Mouse (Mus musculus) kidney, embryonic 14.5 days (tissue): ENCODE measurements at regions not wholly inside any gene's neighbourhood (a gene's known extent, or its start where the extent isn't known, plus 50 kb on each side); places are given as distances from the start of the nearest gene placed in this dataset.
"Not testable (repeated sequence)": the region's sequence is repeated elsewhere in the genome, so short reads cannot be mapped to it uniquely, and the experiment has no call there.

ENCODE experiments used
- ATAC-seq: fragments of 200-750 bp; cut with Nextera tagmentation; 2 replicates; pipeline ENCODE4 v1.8.0; 2017; ENCODE audit warnings: moderate number of reproducible peaks, mild to moderate bottlenecking, moderate TSS enrichment, moderate library complexity; ENCODE audit not compliant: low FRiP score, low TSS enrichment
- H3K27ac ChIP-seq: fragments of 300-500 bp; sonication (generic); 2 replicates; pipeline ENCODE4 v1.5.1; 2014; ENCODE audit warnings: low read depth, mild to moderate bottlenecking, low read length, moderate library complexity, mixed read lengths
- H3K27me3 ChIP-seq: fragments of 300-500 bp; sonication (generic); 2 replicates; pipeline ENCODE4 v1.6.1; 2014; ENCODE audit warnings: mild to moderate bottlenecking, low read length; ENCODE audit not compliant: control insufficient read depth, insufficient read depth
- H3K36me3 ChIP-seq: fragments of 300-500 bp; sonication (generic); 2 replicates; pipeline ENCODE4 v1.6.1; 2014; ENCODE audit warnings: low read length, mixed read lengths; ENCODE audit not compliant: control insufficient read depth, insufficient read depth
- H3K4me1 ChIP-seq: fragments of 300-500 bp; sonication (generic); 2 replicates; pipeline ENCODE4 v1.6.1; 2014; ENCODE audit warnings: low read length, mixed read lengths; ENCODE audit not compliant: control insufficient read depth, insufficient read depth
- H3K4me2 ChIP-seq: fragments of 300-500 bp; sonication (generic); replicated peaks from 2 replicates; pipeline ENCODE4 v1.6.1; 2014; ENCODE audit warnings: low read depth, mild to moderate bottlenecking, low read length
- H3K4me3 ChIP-seq: fragments of 300-500 bp; sonication (generic); 2 replicates; pipeline ENCODE4 v1.5.1; 2014; ENCODE audit warnings: mild to moderate bottlenecking, low read length
- H3K9ac ChIP-seq: fragments of 300-500 bp; sonication (generic); 2 replicates; pipeline ENCODE4 v1.6.1; 2014; ENCODE audit warnings: low read depth, mild to moderate bottlenecking, low read length, moderate library complexity
- H3K9me3 ChIP-seq: fragments of 300-500 bp; sonication (generic); 2 replicates; pipeline ENCODE4 v1.6.1; 2016; ENCODE audit warnings: low read length; ENCODE audit not compliant: control insufficient read depth
- WGBS: fragments of 180-500 bp; shearing (Covaris S2); extraction: QIAGEN DNeasy Blood & Tissue Kit; methylation state at CpG from one replicate; pipeline ENCODE4 v1.1.7; 2014; 5-methylcytosine and 5-hydroxymethylcytosine counted together

GRCm38 (mm10) chr13:70096430-70097301, 294.5 kb downstream of the Med10 start:
- WGBS: 63% methylated on average over 7 of the region's 7 CpGs
- no peak for ATAC-seq
- no peaks in the 10 kb centered on the region for H3K9me3 ChIP-seq
- H3K9ac ChIP-seq: no peak overlapping the region
- no peaks in the 10 kb centered on the region for H3K27me3 ChIP-seq
- no peaks in the 10 kb centered on the region for H3K4me1 ChIP-seq
- H3K27ac ChIP-seq: no peak overlapping the region
- no peaks in the 10 kb centered on the region for H3K36me3 ChIP-seq
- H3K4me3 ChIP-seq: no peak overlapping the region
- no peak overlapping the region for H3K4me2 ChIP-seq

- H3K36me3 ChIP-seq, H3K27ac ChIP-seq, H3K4me2 ChIP-seq, ATAC-seq, H3K9me3 ChIP-seq, H3K4me3 ChIP-seq, H3K9ac ChIP-seq, H3K4me1 ChIP-seq, H3K27me3 ChIP-seq: not testable (repeated sequence)
- 93% methylated on average over 1 of the region's 1 CpGs for WGBS
These were observed 297.9 kb downstream of the Med10 start for GRCm38 (mm10) chr13:70100091-70100490.

- WGBS: 81% methylated on average over 7 of the region's 7 CpGs
- no peak overlapping the region for H3K27ac ChIP-seq
- H3K4me3 ChIP-seq: no peak overlapping the region
- ATAC-seq: no peak
- H3K4me1 ChIP-seq: no peaks in the 10 kb centered on the region
- no peak overlapping the region for H3K4me2 ChIP-seq
- no peaks in the 10 kb centered on the region for H3K36me3 ChIP-seq
- H3K9ac ChIP-seq: no peak overlapping the region
- H3K27me3 ChIP-seq: no peaks in the 10 kb centered on the region
- H3K9me3 ChIP-seq: no peaks in the 10 kb centered on the region
These were observed 300.8 kb downstream of the Med10 start for GRCm38 (mm10) chr13:70103021-70103420.

- not testable (repeated sequence) for H3K4me2 ChIP-seq, ATAC-seq, H3K27me3 ChIP-seq, H3K9ac ChIP-seq, H3K27ac ChIP-seq, H3K36me3 ChIP-seq, H3K4me3 ChIP-seq, H3K4me1 ChIP-seq, H3K9me3 ChIP-seq
- WGBS: 91% methylated on average over 10 of the region's 10 CpGs
These were observed 301.3 kb downstream of the Med10 start for GRCm38 (mm10) chr13:70103491-70103890.

GRCm38 (mm10) chr13:70103903-70104302, 301.7 kb downstream of the Med10 start:
- 94% methylated on average over 4 of the region's 4 CpGs for WGBS
- no peak for ATAC-seq

GRCm38 (mm10) chr13:70115576-70115975, 313.4 kb downstream of the Med10 start:
- ATAC-seq: no peak
- no peaks in the 10 kb centered on the region for H3K36me3 ChIP-seq
- H3K27me3 ChIP-seq: no peaks in the 10 kb centered on the region
- H3K9me3 ChIP-seq: no peaks in the 10 kb centered on the region
- 86% methylated on average over 9 of the region's 9 CpGs for WGBS
- H3K9ac ChIP-seq: no peak overlapping the region
- H3K4me2 ChIP-seq: no peak overlapping the region
- H3K4me1 ChIP-seq: no peaks in the 10 kb centered on the region
- H3K27ac ChIP-seq: no peak overlapping the region
- H3K4me3 ChIP-seq: no peak overlapping the region

More at GRCm38 (mm10) chr13:70103903-70104302, 301.7 kb downstream of the Med10 start:
- Histone ChIP-seq H3K4me2 (no peak overlapping the region), H3K27me3 (no peaks in the 10 kb centered on the region), H3K27ac (no peak overlapping the region), H3K36me3 (no peaks in the 10 kb centered on the region), H3K9me3 (no peaks in the 10 kb centered on the region), H3K4me3 (no peak overlapping the region), H3K4me1 (no peaks in the 10 kb centered on the region), H3K9ac (no peak overlapping the region)

GRCm38 (mm10) chr13:70124860-70125545, 322.8 kb downstream of the Med10 start:
- Histone ChIP-seq H3K4me2 (no peak overlapping the region), H3K27ac (no peak overlapping the region), H3K9me3 (peaks cover under 1% of the 10 kb centered on the region; the same call in 1 of the 2 replicates), H3K4me1 (no peaks in the 10 kb centered on the region), H3K36me3 (no peaks in the 10 kb centered on the region), H3K4me3 (no peak overlapping the region), H3K9ac (no peak overlapping the region), H3K27me3 (no peaks in the 10 kb centered on the region)
- ATAC-seq: no peak
- 39% methylated on average over 9 of the region's 9 CpGs for whole genome bisulfite sequencing

GRCm38 (mm10) chr13:70127310-70127709, 325.1 kb downstream of the Med10 start:
- 83% methylated on average over 4 of the region's 4 CpGs for WGBS
- Histone ChIP-seq H3K4me1 (no peaks in the 10 kb centered on the region), H3K4me2 (no peak overlapping the region), H3K27ac (no peak overlapping the region), H3K4me3 (no peak overlapping the region), H3K27me3 (no peaks in the 10 kb centered on the region), H3K9ac (no peak overlapping the region), H3K36me3 (no peaks in the 10 kb centered on the region), H3K9me3 (peaks cover 3% of the 10 kb centered on the region; the same call in 1 of the 2 replicates)
- ATAC-seq: no peak

GRCm38 (mm10) chr13:70134544-70134943, 332.3 kb downstream of the Med10 start:
- peaks cover 3% of the 10 kb centered on the region; the same call in 1 of the 2 replicates for H3K9me3 ChIP-seq
- 86% methylated on average over 8 of the region's 8 CpGs for WGBS
- no peak overlapping the region for H3K9ac ChIP-seq
- no peak overlapping the region for H3K4me3 ChIP-seq
- ATAC-seq: no peak
- H3K4me1 ChIP-seq: no peaks in the 10 kb centered on the region
- no peak overlapping the region for H3K4me2 ChIP-seq
- no peaks in the 10 kb centered on the region for H3K27me3 ChIP-seq
- H3K36me3 ChIP-seq: no peaks in the 10 kb centered on the region
- no peak overlapping the region for H3K27ac ChIP-seq
